Mouse (Mus musculus) brain, adult 2 months (tissue): ENCODE measurements at regions not wholly inside any gene's neighbourhood (a gene's known extent, or its start where the extent isn't known, plus 50 kb on each side); places are given as distances from the start of the nearest gene placed in this dataset.
A peak's percentile ranks its signal among the peaks of the same experiment; 100 is the strongest.
"Not testable (repeated sequence)": the region's sequence is repeated elsewhere in the genome, so short reads cannot be mapped to it uniquely, and the experiment has no call there.

Experiments used
- DNase-seq: peaks from one replicate; pipeline ENCODE4 v3.0.0; 2011; ENCODE audit warnings: low read depth, low spot score

DNA sequence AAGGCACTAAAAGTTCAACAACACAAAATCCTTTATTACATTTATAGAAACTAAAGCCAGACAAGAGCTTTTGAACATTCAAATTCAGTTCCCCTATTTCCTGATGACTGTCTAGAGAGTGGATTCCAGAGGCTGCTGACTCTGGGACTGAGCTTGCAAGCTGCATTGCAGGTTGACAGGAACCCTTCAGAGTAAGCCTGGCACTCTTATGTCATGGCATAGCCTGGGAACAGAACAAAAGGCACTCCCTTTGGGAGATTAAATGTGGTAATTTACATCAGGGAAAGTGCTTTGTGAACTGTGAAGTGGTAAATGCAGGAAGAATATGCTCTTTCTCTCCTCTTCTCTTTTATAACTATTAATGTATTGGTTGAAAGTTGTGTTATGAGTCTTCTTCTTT is 847.3 kb downstream of the Bcl11a start:
- no peak for DNase-seq

DNA sequence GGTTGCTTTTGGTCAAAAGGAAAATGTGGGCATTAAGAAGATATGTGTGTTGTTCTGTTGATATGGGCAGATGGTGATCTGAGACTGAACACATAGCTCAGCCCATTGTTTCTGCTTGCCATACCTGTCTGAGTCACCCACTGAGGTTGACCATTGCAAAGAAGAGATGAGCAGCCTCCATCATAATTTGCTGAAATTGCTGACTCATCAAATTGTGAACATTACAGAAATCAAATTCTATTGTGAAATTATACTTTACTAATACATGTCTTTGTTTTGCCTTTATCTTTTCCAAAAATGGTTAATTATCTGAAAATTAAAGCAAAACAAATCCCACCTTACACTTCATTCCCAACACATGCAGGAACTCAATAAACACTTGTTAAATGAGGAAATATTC is 865.8 kb downstream of the Bcl11a start:
- no peak for DNase-seq

- DNase-seq, result no peak
Measured at GRCm38 (mm10) chr11:24951161-24951560, 873.3 kb downstream of the Bcl11a start.

GRCm38 (mm10) chr11:24972359-24972758 is 894.5 kb downstream of the Bcl11a start:
- DNase-seq, result no peak

DNA sequence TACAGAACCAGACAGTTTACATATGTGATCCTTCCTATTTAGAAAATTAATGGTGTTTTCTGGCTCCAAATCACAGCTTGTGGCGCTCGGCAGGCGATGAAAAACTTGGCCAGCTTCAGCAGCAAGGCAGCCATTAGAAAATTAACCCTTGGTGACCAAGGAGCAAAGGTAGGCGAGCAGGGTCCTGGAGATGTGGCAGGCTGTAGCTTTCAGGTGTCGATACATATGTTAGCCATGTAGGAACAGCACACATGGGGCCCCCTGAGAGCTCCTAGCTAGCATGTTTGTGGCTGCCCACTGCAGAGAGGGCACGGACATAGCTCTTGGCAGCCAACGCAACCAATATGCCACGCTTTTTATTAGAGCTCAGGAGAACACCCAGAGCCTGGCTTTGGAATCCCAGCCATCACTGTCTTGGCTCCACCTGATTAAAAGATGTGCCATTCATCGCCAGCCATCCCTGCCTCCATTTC is 902.4 kb downstream of the Bcl11a start:
- peak; percentile 93 for DNase-seq

GRCm38 (mm10) chr11:24983060-24983629 is 905.3 kb downstream of the Bcl11a start:
- no peak for DNase-seq

GRCm38 (mm10) chr11:25005491-25005890 is 927.6 kb downstream of the Bcl11a start:
- no peak for DNase-seq

- DNase-seq, result no peak
Measured at GRCm38 (mm10) chr11:25026786-25027185, 948.9 kb downstream of the Bcl11a start.

DNA sequence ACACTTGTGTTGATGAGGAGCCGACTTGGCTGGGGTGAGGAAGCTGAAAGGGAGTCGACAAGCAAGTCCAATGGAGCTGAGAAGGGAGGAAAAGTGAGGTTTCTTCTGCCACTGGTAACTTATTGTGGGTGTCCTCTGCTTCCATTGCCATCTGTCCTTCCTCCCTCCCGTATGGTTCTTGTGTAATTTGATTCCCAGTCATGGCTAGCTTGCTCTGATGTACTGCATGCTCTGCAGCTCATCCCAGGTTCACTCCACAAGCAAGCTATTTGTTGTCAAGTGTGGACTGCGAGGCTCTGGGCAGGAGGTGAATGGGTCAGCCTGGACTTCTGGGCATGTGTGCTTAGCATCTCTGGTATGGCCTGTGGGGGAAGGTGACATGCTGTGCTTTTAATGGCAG is 963.1 kb downstream of the Bcl11a start:
- peak; percentile 69 for DNase-seq

GRCm38 (mm10) chr11:25042763-25043162 is 964.9 kb downstream of the Bcl11a start:
- no peak for DNase-seq

DNA sequence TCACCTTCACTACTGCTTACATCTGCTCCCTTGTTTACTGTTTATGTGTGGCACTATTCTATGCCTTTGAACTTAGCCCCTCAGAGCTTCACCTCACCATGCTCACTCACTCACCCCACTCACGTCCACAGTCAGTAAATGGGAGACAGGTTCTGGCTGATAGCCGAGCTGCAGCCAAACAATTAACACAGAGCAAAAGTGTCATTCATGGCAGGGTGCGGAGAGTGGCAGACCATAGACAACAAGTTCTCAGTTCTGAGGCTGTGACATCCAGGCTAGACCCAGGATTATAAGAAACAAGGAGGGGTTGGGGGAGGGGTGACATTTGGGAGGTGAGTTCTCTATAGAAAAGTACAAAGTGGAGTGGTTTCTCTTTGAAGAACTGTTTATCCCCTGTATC is 967.5 kb downstream of the Bcl11a start:
- no peak for DNase-seq

DNA sequence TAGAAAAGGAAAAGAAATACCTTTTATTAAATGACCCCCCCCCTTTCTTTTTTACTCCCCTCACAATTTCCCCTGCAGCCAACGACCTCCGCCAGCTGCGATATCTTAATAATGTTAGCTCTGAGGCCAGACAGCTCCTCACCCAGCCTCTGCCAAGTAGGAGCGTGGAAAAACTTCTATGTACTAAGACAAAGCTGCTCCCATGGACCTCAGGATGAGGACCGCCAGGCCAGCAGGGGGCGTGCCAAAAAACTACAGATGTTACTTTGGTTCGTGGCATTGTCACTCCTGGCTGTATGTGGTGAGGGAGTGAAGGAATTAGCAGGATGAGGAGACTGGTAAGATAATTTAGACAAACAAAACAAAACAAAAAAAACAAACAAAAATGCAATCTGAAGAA is 968.1 kb downstream of the Bcl11a start:
- DNase-seq, result no peak

GRCm38 (mm10) chr11:25055698-25056097 is 977.8 kb downstream of the Bcl11a start:
- DNase-seq, result no peak

DNA sequence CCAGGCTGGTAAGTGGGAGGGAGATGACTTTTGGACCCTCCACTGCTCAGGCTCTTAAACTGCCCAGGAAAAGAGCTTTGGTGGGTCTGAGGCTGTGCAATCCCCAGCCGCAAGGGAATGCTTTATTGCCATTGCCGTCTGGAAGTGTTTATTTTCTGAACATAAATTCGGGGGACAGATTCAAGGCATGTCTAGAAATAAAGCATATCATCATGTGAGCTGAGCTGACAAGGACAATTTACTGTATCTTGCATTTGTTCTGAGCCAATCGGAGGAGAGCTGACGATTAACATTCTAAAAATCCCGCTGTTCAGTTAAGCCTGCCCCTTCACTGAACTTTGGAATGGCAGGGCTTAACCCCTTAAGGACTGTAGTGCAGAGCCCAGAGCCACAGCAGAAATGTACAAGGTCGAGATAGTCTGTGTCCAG is 979.3 kb downstream of the Bcl11a start:
- no peak for DNase-seq

DNA sequence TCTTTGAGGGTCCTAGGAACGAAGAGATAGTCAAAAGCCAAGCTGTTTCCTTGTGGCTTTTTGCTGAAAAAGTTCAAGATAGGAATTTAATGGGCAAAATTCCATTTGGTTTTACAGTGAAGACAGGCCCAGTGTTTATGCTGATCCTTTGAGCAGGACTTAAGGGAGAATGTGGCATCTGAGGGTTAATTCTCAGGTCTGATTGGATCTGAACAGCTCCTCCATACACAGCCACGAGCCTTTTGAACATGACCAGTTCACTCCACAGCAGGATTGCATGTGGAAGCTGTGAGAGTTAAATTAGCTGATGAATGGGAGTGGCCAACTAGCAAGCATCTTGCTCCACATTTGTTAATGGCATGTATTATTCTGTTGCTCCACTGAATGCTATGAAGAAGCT is 979.7 kb downstream of the Bcl11a start:
- no peak for DNase-seq

- DNase-seq, result no peak
Measured at GRCm38 (mm10) chr11:25063042-25063441, 985.2 kb downstream of the Bcl11a start.

GRCm38 (mm10) chr11:25063978-25064377 is 986.1 kb downstream of the Bcl11a start:
- DNase-seq, result no peak

GRCm38 (mm10) chr11:25099976-25100375 is 1022.1 kb downstream of the Bcl11a start:
- not testable (repeated sequence) for DNase-seq

GRCm38 (mm10) chr11:25104432-25104831 is 1026.6 kb downstream of the Bcl11a start:
- no peak for DNase-seq

GRCm38 (mm10) chr11:25124458-25124857 is 1046.6 kb downstream of the Bcl11a start:
- peak; percentile 46 for DNase-seq

GRCm38 (mm10) chr11:25142226-25142625 is 1064.4 kb downstream of the Bcl11a start:
- DNase-seq, result no peak

DNA sequence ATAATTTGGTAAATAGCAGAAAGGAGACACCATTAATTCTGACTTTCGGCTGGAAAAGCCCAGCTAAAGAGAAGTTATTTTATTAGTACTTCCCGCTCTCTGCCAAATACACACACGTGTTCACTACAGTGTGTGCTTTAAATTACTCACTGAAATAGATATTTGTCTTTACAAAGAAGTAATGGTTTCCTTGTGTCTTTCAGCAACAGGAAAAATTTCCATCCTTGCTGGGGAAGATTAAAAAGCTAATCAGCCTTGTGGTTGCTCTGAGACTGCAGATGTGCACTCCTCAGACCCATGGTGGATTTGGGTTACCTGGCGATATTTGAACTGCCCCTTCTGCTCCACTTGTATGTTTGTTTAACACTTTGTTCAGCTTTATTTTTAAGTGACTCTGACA is 1065.0 kb downstream of the Bcl11a start:
- no peak for DNase-seq

- DNase-seq, result peak; percentile 60
Measured at GRCm38 (mm10) chr11:25147287-25147686, 1063.3 kb downstream of the 5730522E02Rik start.

GRCm38 (mm10) chr11:25156705-25157104 is 1053.9 kb downstream of the 5730522E02Rik start:
- DNase-seq, result no peak
